Mouse (Mus musculus) ZHBTc4 (cell line): Measurements from ENCODE around the gene Elavl4.

Experiments used
- DNase-seq: peaks from one replicate; pipeline ENCODE4 v3.0.0-alpha.2; 2011; ENCODE audit warnings: low read depth, low spot score

The Elavl4 gene

GRCm38 (mm10) chr4:110172028-110172427 lies 179.7 kb downstream of the Elavl4 start:
- DNase-seq: no peak

DNA sequence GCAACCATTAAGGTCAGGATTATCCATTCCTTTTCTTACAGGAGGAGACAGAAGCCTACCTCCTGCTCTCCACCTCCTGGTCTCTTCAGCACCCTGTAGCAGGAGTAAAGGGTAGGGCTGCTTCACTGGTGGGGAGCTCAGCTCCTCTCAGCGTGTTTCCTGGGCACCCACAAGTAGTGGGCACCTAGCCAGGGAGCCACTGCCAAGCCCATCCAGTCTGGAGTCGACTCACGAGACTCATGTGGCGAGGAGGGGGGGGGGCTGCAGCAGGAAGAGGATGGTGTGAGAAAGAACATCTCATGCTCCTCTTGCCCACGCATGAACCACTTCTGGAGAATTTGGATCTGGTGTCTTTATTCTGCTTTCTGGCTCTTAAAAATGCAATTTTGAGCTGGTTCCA lies 186.5 kb downstream of the Elavl4 start:
- DNase-seq: no peak

DNA sequence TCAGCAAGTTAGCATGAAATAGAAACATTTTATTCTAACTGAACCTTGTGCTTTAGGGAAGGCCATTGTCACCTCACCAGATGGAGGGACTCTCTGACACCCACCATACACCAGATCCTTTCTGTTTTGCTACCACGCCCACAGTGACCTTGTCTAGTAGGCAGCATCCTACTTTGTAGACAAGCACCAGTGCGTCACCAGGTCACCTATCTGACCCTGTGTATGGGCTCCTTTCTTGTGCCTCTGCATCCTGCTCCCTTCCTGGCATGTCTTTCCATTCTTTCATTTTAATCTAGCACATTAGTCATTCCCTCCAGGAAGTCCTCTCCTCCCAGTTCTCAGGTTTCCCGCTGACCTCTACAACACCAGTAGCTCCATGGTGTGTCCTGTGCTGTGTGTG lies 190.1 kb downstream of the Elavl4 start:
- no peak for DNase-seq

DNA sequence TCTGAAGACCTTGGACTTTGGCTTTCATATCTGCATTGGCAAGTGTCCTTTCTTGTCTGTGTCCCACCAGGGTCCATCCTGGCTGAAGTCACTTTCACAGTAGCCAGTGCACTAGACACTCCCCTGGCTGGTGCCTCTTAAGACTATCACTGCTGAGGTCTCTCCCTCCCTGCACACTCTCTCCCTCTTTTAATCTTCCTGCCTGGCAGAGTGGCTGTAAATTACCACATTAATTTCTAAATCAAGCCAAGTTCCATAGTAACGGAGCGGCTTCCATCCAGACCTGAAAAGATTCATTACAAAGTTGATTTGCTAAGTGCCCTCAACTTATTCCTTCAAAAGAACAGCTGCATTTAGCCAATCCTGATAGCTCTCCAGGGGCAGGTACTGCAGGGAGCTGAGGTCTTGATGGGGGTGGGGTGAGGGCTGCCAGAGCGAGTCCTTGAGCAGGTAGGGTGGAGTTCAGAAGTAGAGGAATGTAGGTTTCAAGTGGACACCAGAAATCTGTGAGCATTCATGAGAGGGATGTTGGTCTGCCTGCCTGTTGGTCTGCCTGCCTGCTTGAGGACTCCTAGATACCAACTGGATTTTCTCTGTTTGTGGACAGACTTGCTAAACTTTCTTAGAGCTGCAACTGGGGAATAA lies 194.1 kb downstream of the Elavl4 start:
- DNase-seq: no peak

- no peak for DNase-seq
Measured at GRCm38 (mm10) chr4:110155954-110156353, 195.8 kb downstream of the Elavl4 start.
